Mouse (Mus musculus) neural tube, embryonic 12.5 days (tissue): ENCODE results near the gene Tbc1d1. TPM values are rescaled to one million over a fixed set of nuclear protein-coding genes. Genes with fewer than 3 reads are reported as not detected.

Experiments used
- ATAC-seq: fragments of 200-750 bp; cut with Nextera tagmentation; 2 replicates; pipeline ENCODE4 v1.8.0; 2017; ENCODE audit warnings: low read depth, mild to moderate bottlenecking, moderate TSS enrichment, moderate library complexity; ENCODE audit not compliant: low FRiP score
- H3K27ac ChIP-seq: fragments of 300-500 bp; sonication (generic); 2 replicates; pipeline ENCODE4 v1.5.1; 2016
- H3K27me3 ChIP-seq: fragments of 300-500 bp; sonication (generic); replicated peaks from 2 replicates; pipeline ENCODE4 v1.6.1; 2016; ENCODE audit warnings: mild to moderate bottlenecking
- H3K36me3 ChIP-seq: fragments of 300-500 bp; sonication (generic); 2 replicates; pipeline ENCODE4 v1.6.1; 2016; ENCODE audit warnings: mild to moderate bottlenecking
- H3K4me1 ChIP-seq: fragments of 300-500 bp; sonication (generic); 2 replicates; pipeline ENCODE4 v1.6.1; 2016
- H3K4me2 ChIP-seq: fragments of 300-500 bp; sonication (generic); replicated peaks from 2 replicates; pipeline ENCODE4 v1.6.1; 2016; ENCODE audit warnings: mild to moderate bottlenecking
- H3K4me3 ChIP-seq: fragments of 300-500 bp; sonication (generic); 2 replicates; pipeline ENCODE4 v1.5.1; 2016
- H3K9ac ChIP-seq: fragments of 300-500 bp; sonication (generic); 2 replicates; pipeline ENCODE4 v1.6.1; 2016; ENCODE audit warnings: mild to moderate bottlenecking
- H3K9me3 ChIP-seq: fragments of 300-500 bp; sonication (generic); 2 replicates; pipeline ENCODE4 v1.6.1; 2016; ENCODE audit warnings: mild to moderate bottlenecking
- WGBS: fragments of 180-500 bp; shearing (Covaris S2); methylation state at CpG from one replicate; pipeline ENCODE4 v1.1.7; 2016; 5-methylcytosine and 5-hydroxymethylcytosine counted together
- polyA plus RNA-seq: library from polyadenylated mRNA; unstranded; fragments of >200 nt; fragmentation: Nextera tagmentation; extraction: Ambion mirVana; gene quantifications from 2 replicates; pipeline ENCODE4 v1.2.1, GENCODE M21; 2016

Tbc1d1 gene
- 19.7 and 23.7 TPM in 2 replicates for polyA plus RNA-seq

GRCm38 (mm10) chr5:64155861-64156550 lies at the start of gene Tbc1d1:
Gene Tbc1d1, plus strand, starts transcription at chr5:64156305.
- Histone ChIP-seq H3K4me3 (no peak within 1 kb of the TSS), H3K9me3 (no peaks in the 10 kb centered on the region), H3K4me2 (no peak within 1 kb of the TSS), H3K27me3 (peaks cover 34% of the 10 kb centered on the region), H3K9ac (no peak within 1 kb of the TSS), H3K36me3 (no peaks in the 10 kb centered on the region), H3K4me1 (peaks cover 12% of the 10 kb centered on the region), H3K27ac (no peak within 1 kb of the TSS)
- WGBS = 59% methylated on average over 11 of the region's 11 CpGs
- no peak for ATAC-seq

GRCm38 (mm10) chr5:64107596-64108289 lies 48.4 kb upstream of the Tbc1d1 start:
- peaks cover 35% of the 10 kb centered on the region for H3K36me3 ChIP-seq
- H3K4me1 ChIP-seq = 0 out of 2 replicates have a peak, but pooled peaks cover 1% of the 10 kb centered on the region
- no peak overlapping the region for H3K4me2 ChIP-seq
- WGBS = 88% methylated on average over 11 of the region's 11 CpGs
- no peak overlapping the region for H3K9ac ChIP-seq
- H3K4me3 ChIP-seq = no peak overlapping the region
- no peak overlapping the region for H3K27ac ChIP-seq
- ATAC-seq = no peak
- no peaks in the 10 kb centered on the region for H3K27me3 ChIP-seq
- no peaks in the 10 kb centered on the region for H3K9me3 ChIP-seq

GRCm38 (mm10) chr5:64109217-64109616 lies 46.9 kb upstream of the Tbc1d1 start:
- no peak for ATAC-seq
- no peaks in the 10 kb centered on the region for H3K9me3 ChIP-seq
- no peak overlapping the region for H3K9ac ChIP-seq
- peaks cover 42% of the 10 kb centered on the region for H3K36me3 ChIP-seq
- no peak overlapping the region for H3K4me2 ChIP-seq
- no peaks in the 10 kb centered on the region for H3K27me3 ChIP-seq
- H3K4me1 ChIP-seq = no peaks in the 10 kb centered on the region
- WGBS = 65% methylated on average over 3 of the region's 3 CpGs
- H3K27ac ChIP-seq = no peak overlapping the region
- H3K4me3 ChIP-seq = no peak overlapping the region

GRCm38 (mm10) chr5:64112360-64112759 lies 43.7 kb upstream of the Tbc1d1 start:
- H3K4me2 ChIP-seq = no peak overlapping the region
- H3K9ac ChIP-seq = no peak overlapping the region
- 91% methylated on average over 3 of the region's 3 CpGs for WGBS
- peaks cover 13% of the 10 kb centered on the region; the same call in 1 of the 2 replicates for H3K9me3 ChIP-seq
- H3K27ac ChIP-seq = no peak overlapping the region
- H3K36me3 ChIP-seq = peaks cover 55% of the 10 kb centered on the region
- no peaks in the 10 kb centered on the region for H3K4me1 ChIP-seq
- H3K4me3 ChIP-seq = no peak overlapping the region
- no peak for ATAC-seq
- no peaks in the 10 kb centered on the region for H3K27me3 ChIP-seq

- WGBS = 94% methylated on average over 6 of the region's 6 CpGs
- no peak for ATAC-seq
- H3K4me1 ChIP-seq = no peaks in the 10 kb centered on the region
- H3K4me3 ChIP-seq = no peak overlapping the region
- no peak overlapping the region for H3K4me2 ChIP-seq
- H3K36me3 ChIP-seq = peaks cover 44% of the 10 kb centered on the region
- no peaks in the 10 kb centered on the region for H3K27me3 ChIP-seq
- H3K27ac ChIP-seq = no peak overlapping the region
- peaks cover 13% of the 10 kb centered on the region; the same call in 1 of the 2 replicates for H3K9me3 ChIP-seq
- H3K9ac ChIP-seq = no peak overlapping the region
These were observed 41.9 kb upstream of the Tbc1d1 start for GRCm38 (mm10) chr5:64114210-64114609.

- 64% methylated on average over 1 of the region's 1 CpGs for WGBS
- peaks cover 13% of the 10 kb centered on the region; the same call in 1 of the 2 replicates for H3K9me3 ChIP-seq
- no peak overlapping the region for H3K4me3 ChIP-seq
- no peak overlapping the region for H3K4me2 ChIP-seq
- H3K27me3 ChIP-seq = no peaks in the 10 kb centered on the region
- peaks cover 34% of the 10 kb centered on the region for H3K36me3 ChIP-seq
- H3K4me1 ChIP-seq = no peaks in the 10 kb centered on the region
- H3K27ac ChIP-seq = no peak overlapping the region
- no peak for ATAC-seq
- no peak overlapping the region for H3K9ac ChIP-seq
These were observed 38.9 kb upstream of the Tbc1d1 start for GRCm38 (mm10) chr5:64117191-64117590.

- no peaks in the 10 kb centered on the region for H3K27me3 ChIP-seq
- no peaks in the 10 kb centered on the region for H3K4me1 ChIP-seq
- no peak overlapping the region for H3K4me2 ChIP-seq
- H3K4me3 ChIP-seq = no peak overlapping the region
- H3K9ac ChIP-seq = no peak overlapping the region
- WGBS = 76% methylated on average over 5 of the region's 5 CpGs
- H3K9me3 ChIP-seq = no peaks in the 10 kb centered on the region
- H3K27ac ChIP-seq = no peak overlapping the region
- H3K36me3 ChIP-seq = peaks cover 6% of the 10 kb centered on the region
- ATAC-seq = no peak
These were observed 30.3 kb upstream of the Tbc1d1 start for GRCm38 (mm10) chr5:64125783-64126182.

GRCm38 (mm10) chr5:64131550-64131949 lies 24.6 kb upstream of the Tbc1d1 start:
- 58% methylated on average over 5 of the region's 5 CpGs for WGBS
- H3K4me1 ChIP-seq = no peaks in the 10 kb centered on the region
- H3K27ac ChIP-seq = no peak overlapping the region
- H3K9ac ChIP-seq = no peak overlapping the region
- H3K4me3 ChIP-seq = no peak overlapping the region
- peaks cover 6% of the 10 kb centered on the region for H3K36me3 ChIP-seq
- H3K4me2 ChIP-seq = no peak overlapping the region
- H3K27me3 ChIP-seq = no peaks in the 10 kb centered on the region
- ATAC-seq = no peak
- H3K9me3 ChIP-seq = no peaks in the 10 kb centered on the region

GRCm38 (mm10) chr5:64133901-64134300 lies 22.2 kb upstream of the Tbc1d1 start:
- no peak overlapping the region for H3K4me2 ChIP-seq
- H3K4me1 ChIP-seq = no peaks in the 10 kb centered on the region
- H3K9ac ChIP-seq = no peak overlapping the region
- no peaks in the 10 kb centered on the region for H3K9me3 ChIP-seq
- WGBS = 93% methylated on average over 4 of the region's 4 CpGs
- H3K27ac ChIP-seq = no peak overlapping the region
- no peaks in the 10 kb centered on the region for H3K27me3 ChIP-seq
- H3K36me3 ChIP-seq = no peaks in the 10 kb centered on the region
- H3K4me3 ChIP-seq = no peak overlapping the region
- ATAC-seq = no peak

GRCm38 (mm10) chr5:64136325-64136724 lies 19.8 kb upstream of the Tbc1d1 start:
- H3K27me3 ChIP-seq = no peaks in the 10 kb centered on the region
- H3K9me3 ChIP-seq = no peaks in the 10 kb centered on the region
- no peak for ATAC-seq
- H3K4me2 ChIP-seq = no peak overlapping the region
- H3K4me3 ChIP-seq = no peak overlapping the region
- 78% methylated on average over 5 of the region's 5 CpGs for WGBS
- no peak overlapping the region for H3K27ac ChIP-seq
- no peaks in the 10 kb centered on the region for H3K36me3 ChIP-seq
- H3K9ac ChIP-seq = no peak overlapping the region
- no peaks in the 10 kb centered on the region for H3K4me1 ChIP-seq

GRCm38 (mm10) chr5:64140202-64140601 lies 15.9 kb upstream of the Tbc1d1 start:
- H3K27me3 ChIP-seq = no peaks in the 10 kb centered on the region
- no peaks in the 10 kb centered on the region for H3K9me3 ChIP-seq
- ATAC-seq = no peak
- H3K4me2 ChIP-seq = no peak overlapping the region
- no peaks in the 10 kb centered on the region for H3K4me1 ChIP-seq
- 86% methylated on average over 3 of the region's 3 CpGs for WGBS
- H3K27ac ChIP-seq = no peak overlapping the region
- H3K4me3 ChIP-seq = no peak overlapping the region
- H3K9ac ChIP-seq = no peak overlapping the region
- no peaks in the 10 kb centered on the region for H3K36me3 ChIP-seq

GRCm38 (mm10) chr5:64144315-64144714 lies 11.8 kb upstream of the Tbc1d1 start:
- no peak overlapping the region for H3K27ac ChIP-seq
- H3K27me3 ChIP-seq = no peaks in the 10 kb centered on the region
- no peak overlapping the region for H3K4me3 ChIP-seq
- H3K4me1 ChIP-seq = no peaks in the 10 kb centered on the region
- H3K9me3 ChIP-seq = no peaks in the 10 kb centered on the region
- H3K9ac ChIP-seq = no peak overlapping the region
- ATAC-seq = no peak
- H3K4me2 ChIP-seq = no peak overlapping the region
- H3K36me3 ChIP-seq = no peaks in the 10 kb centered on the region
- 75% methylated on average over 5 of the region's 5 CpGs for WGBS
